Mouse (Mus musculus): ENCODE data around the gene Plcl1. TPM values are rescaled to one million over a fixed set of nuclear protein-coding genes. Genes with fewer than 3 reads are reported as not detected.

Plcl1 gene
- total and polyA plus RNA-seq, 3 experiments, result 0.08 to 0.41 (median 0.13) TPM

DNA sequence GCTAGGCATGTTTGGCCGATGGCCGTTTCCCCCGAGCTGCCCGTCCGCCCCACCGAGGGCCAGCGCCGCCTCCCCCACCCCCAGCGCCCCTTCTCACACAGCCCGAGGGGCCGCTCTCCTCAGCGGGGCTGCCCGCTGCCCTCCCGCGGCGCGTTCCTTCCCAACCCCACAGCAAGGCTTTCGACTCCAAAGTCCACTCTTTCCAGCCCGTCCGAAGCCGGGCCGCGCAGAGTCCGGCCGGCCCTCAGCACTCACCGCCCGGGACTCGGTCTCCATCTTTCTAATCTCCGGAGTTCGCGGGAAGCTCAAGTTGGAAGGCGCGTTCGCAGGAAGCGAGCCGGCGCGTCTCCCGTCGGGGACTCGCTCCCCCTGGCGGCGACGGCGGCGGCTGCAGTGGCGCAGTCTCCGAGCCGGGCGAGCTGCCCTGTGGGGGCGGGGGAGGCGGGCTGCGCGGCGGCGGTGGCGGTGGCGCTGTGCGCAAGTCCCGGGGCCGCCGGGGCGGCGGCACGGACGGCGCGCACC lies 42.6 kb upstream of the Plcl1 start, which contains the start of gene Boll:
TSS of gene Boll (minus strand) at position 426 of the 522 bp plus-strand sequence.
- Histone ChIP-seq H3K4me1 (ENCODE audit: control insufficient read depth in 1 of 2, insufficient read depth in 2 of 2) (no peaks in the 10 kb centered on the region), H3K9ac (ENCODE audit: insufficient read depth, low read depth) (no peak within 1 kb of the TSS), H3K79me2 (replicated peaks; ENCODE audit: control insufficient read depth, extremely low read depth, insufficient read depth, poor library complexity, severe bottlenecking) (no peaks in the 10 kb centered on the region), H3K9me3 (replicated peaks; ENCODE audit: low read length) (peaks cover 14% of the 10 kb centered on the region), H3K36me3 (replicated peaks in 1 of 2; ENCODE audit: control insufficient read depth in 1 of 2, insufficient read depth in 1 of 2, low read length in 1 of 2) (no peaks in the 10 kb centered on the region), H3K27ac (ENCODE audit: insufficient read depth, low read depth) (no peak within 1 kb of the TSS), H3K27me3 (replicated peaks) (no peaks in the 10 kb centered on the region), H3K4me3 (replicated peaks in 1 of 3; ENCODE audit: low read depth in 2 of 3, low read length in 2 of 3, poor library complexity in 1 of 3) (no peak within 1 kb of the TSS), H3K4me2 (ENCODE audit: insufficient read depth, low read depth, poor library complexity, severe bottlenecking) (no peak within 1 kb of the TSS)
- TF ChIP-seq POLR2AphosphoS2 (IDR thresholded peaks at IDR 0.05; ENCODE audit: low read depth, low read length), result no peak
- no peak for TF ChIP-seq MYC (IDR thresholded peaks at IDR 0.05; ENCODE audit: low read depth, low read length)
- no peak for TF ChIP-seq TCF12 (IDR thresholded peaks at IDR 0.05; ENCODE audit: low read depth, low read length)
- no peak for TF ChIP-seq MAX (IDR thresholded peaks at IDR 0.05; ENCODE audit: low read length)
- in situ Hi-C loops (cut with MboI; ENCODE audit: low pct_ligation_motif_present, low pct_unique_long_range_greater_than_20kb, low sequenced_read_pairs) (no loop called here), dilution Hi-C loops (cut with MboI; ENCODE audit: extremely low pct_ligation_motif_present, extremely low pct_unique_long_range_greater_than_20kb, low sequenced_read_pairs) (no loop called here)
- DNase-seq (ENCODE audit: extremely low read depth), result no peak

DNA sequence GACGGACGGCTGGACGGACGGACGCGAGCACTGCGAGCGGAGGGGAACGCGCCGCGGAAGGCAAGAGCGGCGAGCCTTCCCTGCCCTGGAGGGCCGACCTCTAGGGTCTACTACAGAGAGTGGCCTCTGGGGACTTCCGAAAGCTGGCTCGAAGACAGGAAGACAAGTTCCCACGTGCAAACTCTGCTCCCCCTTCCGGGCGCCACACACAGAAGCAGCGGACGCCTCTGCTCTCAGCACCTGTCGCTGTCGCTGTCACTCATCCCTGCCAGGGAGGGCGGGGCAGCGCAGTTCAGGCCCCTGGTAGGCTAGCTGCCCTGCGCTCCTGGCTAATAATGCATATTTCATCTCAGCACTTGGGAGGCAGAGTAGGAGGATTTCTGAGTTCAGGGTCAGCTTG lies 42.1 kb upstream of the Plcl1 start:
- Histone ChIP-seq H3K27me3 (replicated peaks) (no peaks in the 10 kb centered on the region), H3K9me3 (replicated peaks; ENCODE audit: low read length) (peaks cover 14% of the 10 kb centered on the region), H3K4me3 (replicated peaks in 1 of 3; ENCODE audit: low read depth in 2 of 3, low read length in 2 of 3, poor library complexity in 1 of 3) (no peak overlapping the region), H3K27ac (ENCODE audit: insufficient read depth, low read depth) (no peak overlapping the region), H3K36me3 (replicated peaks in 1 of 2; ENCODE audit: control insufficient read depth in 1 of 2, insufficient read depth in 1 of 2, low read length in 1 of 2) (no peaks in the 10 kb centered on the region), H3K79me2 (replicated peaks; ENCODE audit: control insufficient read depth, extremely low read depth, insufficient read depth, poor library complexity, severe bottlenecking) (no peaks in the 10 kb centered on the region), H3K4me1 (ENCODE audit: control insufficient read depth in 1 of 2, insufficient read depth in 2 of 2) (no peaks in the 10 kb centered on the region), H3K9ac (ENCODE audit: insufficient read depth, low read depth) (no peak overlapping the region), H3K4me2 (ENCODE audit: insufficient read depth, low read depth, poor library complexity, severe bottlenecking) (no peak overlapping the region)
- no peak for DNase-seq (ENCODE audit: extremely low read depth)
- no peak for TF ChIP-seq SIN3A (IDR thresholded peaks at IDR 0.05; ENCODE audit: low read length)
- no peak for TF ChIP-seq USF1 (IDR thresholded peaks at IDR 0.05; ENCODE audit: low read depth, low read length)
- no peak for TF ChIP-seq UBTF (IDR thresholded peaks at IDR 0.05; ENCODE audit: low read depth, low read length)
- no peak for TF ChIP-seq POLR2AphosphoS2 (IDR thresholded peaks at IDR 0.05; ENCODE audit: low read depth, low read length)
- TF ChIP-seq ZC3H11A (IDR thresholded peaks at IDR 0.05; ENCODE audit: low read depth, low read length), result no peak
- no peak for TF ChIP-seq POLR2A (IDR thresholded peaks at IDR 0.05; ENCODE audit: low read depth, low read length)
- no peak for TF ChIP-seq SMC3 (IDR thresholded peaks at IDR 0.05; ENCODE audit: low read depth, low read length)
- TF ChIP-seq MEF2A (IDR thresholded peaks at IDR 0.05; ENCODE audit: borderline replicate concordance, low read depth, low read length), result no peak
- no peak for TF ChIP-seq ZMIZ1 (IDR thresholded peaks at IDR 0.05; ENCODE audit: low read depth, low read length)
- no peak for TF ChIP-seq EP300 (IDR thresholded peaks at IDR 0.05; ENCODE audit: low read length)
- TF ChIP-seq E2F4 (IDR thresholded peaks at IDR 0.05; ENCODE audit: insufficient replicate concordance, low read depth, low read length), result no peak
- no peak for TF ChIP-seq ETS1 (conservative IDR thresholded peaks at IDR 0.05; ENCODE audit: low read depth, low read length)
- no peak for TF ChIP-seq CHD2 (IDR thresholded peaks at IDR 0.05; ENCODE audit: low read length)
- in situ Hi-C loops (cut with MboI; ENCODE audit: low pct_ligation_motif_present, low pct_unique_long_range_greater_than_20kb, low sequenced_read_pairs), result no loop called here
- dilution Hi-C loops (cut with MboI; ENCODE audit: extremely low pct_ligation_motif_present, extremely low pct_unique_long_range_greater_than_20kb, low sequenced_read_pairs), result no loop called here

Data from CH12.LX (cell line).